Mouse (Mus musculus) C2C12 (cell line): ENCODE data around the gene Mavs.

Experiments used
- CEBPB ChIP-seq: IDR thresholded peaks from one replicate; pipeline ENCODE4 v1.6.1; 2011; ENCODE audit warnings: low read depth, mild to moderate bottlenecking, control low read depth, moderate library complexity
- CTCF ChIP-seq: IDR thresholded peaks from one replicate; pipeline ENCODE4 v1.5.1; 2011; ENCODE audit not compliant: control insufficient read depth, insufficient read depth, insufficient read length
- FOSL1 ChIP-seq: IDR thresholded peaks from one replicate; pipeline ENCODE4 v1.8.0; 2011; ENCODE audit warnings: mild to moderate bottlenecking, low read length; ENCODE audit not compliant: poor library complexity, insufficient read depth, severe bottlenecking
- MAX ChIP-seq: IDR thresholded peaks from one replicate; pipeline ENCODE4 v1.6.1; 2011; ENCODE audit warnings: mild to moderate bottlenecking, control low read depth
- MYOD1 ChIP-seq: IDR thresholded peaks from one replicate; pipeline ENCODE4 v1.6.1; 2011; ENCODE audit warnings: low read depth; ENCODE audit not compliant: control insufficient read depth, insufficient read length
- MYOG ChIP-seq: IDR thresholded peaks from one replicate; pipeline ENCODE4 v1.6.1; 2011; ENCODE audit not compliant: control insufficient read depth, insufficient read length; ENCODE audit errors: extremely low read depth
- USF1 ChIP-seq: IDR thresholded peaks from one replicate; pipeline ENCODE4 v1.6.1; 2011; ENCODE audit warnings: low read depth, mild to moderate bottlenecking, control low read depth, moderate library complexity

GRCm38 (mm10) chr2:131205521-131206182, 28.2 kb upstream of the Mavs start:
- no peak for TF ChIP-seq CTCF
- TF ChIP-seq MYOD1 = no peak
- no peak for TF ChIP-seq MAX
- TF ChIP-seq MYOG = no peak
- TF ChIP-seq USF1 = no peak
- no peak for TF ChIP-seq FOSL1
- TF ChIP-seq CEBPB = no peak
